Mouse (Mus musculus): ENCODE measurements around the gene Nxnl1. TPM values are rescaled to one million over a fixed set of nuclear protein-coding genes. Genes with fewer than 3 reads are reported as not detected.

Nxnl1 gene
- total and polyA plus RNA-seq, 2 experiments from 2014 or later = not detected

DNA sequence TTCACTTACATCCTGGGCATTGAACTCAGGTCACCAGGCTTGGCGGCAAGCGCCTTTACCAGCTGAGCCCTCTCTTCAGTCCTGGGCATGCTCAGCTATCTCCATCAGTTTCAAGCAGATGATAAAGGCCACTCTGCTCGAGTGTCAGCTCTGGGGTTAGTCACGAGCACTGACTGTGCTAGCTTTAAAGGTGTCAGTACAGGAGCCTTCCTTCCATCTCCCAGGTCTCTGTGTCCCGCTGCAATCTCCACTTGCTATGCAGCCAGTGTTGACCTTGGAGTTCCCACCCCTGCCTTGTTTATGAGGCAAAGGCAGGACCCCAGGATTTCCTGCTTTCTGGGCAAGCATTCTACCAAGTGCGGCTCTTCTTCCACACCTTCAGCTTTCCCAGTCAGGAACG lies 1.2 kb upstream of the Nxnl1 start:
- Histone ChIP-seq H3K36me3 (ENCODE audit: insufficient read depth, low read length) (no peaks in the 10 kb centered on the region), H3K4me3 (ENCODE audit: low read length) (no peak overlapping the region), H3K27ac (peak overlapping the region; percentile 91; the same call in 1 of the 2 replicates), H3K9me3 (ENCODE audit: low read length) (no peaks in the 10 kb centered on the region), H3K27me3 (ENCODE audit: insufficient read depth, low read length) (0 out of 2 replicates have a peak, but pooled peaks cover under 1% of the 10 kb centered on the region), H3K4me1 (ENCODE audit: insufficient read depth, low read length) (peaks cover 12% of the 10 kb centered on the region), H3K9ac (replicated peaks; ENCODE audit: low read length) (0 out of 2 replicates have a peak overlapping the region, but pooled peaks have one; percentile 3), H3K4me2 (ENCODE audit: low read depth, low read length) (no peak overlapping the region)
- ATAC-seq (no peak), DNase-seq (ENCODE audit: low spot score) (no peak)
- WGBS = 71% methylated on average over 7 of the region's 7 CpGs
- TF ChIP-seq CTCF (IDR thresholded peaks at IDR 0.05; ENCODE audit: low read depth) = no peak

DNA sequence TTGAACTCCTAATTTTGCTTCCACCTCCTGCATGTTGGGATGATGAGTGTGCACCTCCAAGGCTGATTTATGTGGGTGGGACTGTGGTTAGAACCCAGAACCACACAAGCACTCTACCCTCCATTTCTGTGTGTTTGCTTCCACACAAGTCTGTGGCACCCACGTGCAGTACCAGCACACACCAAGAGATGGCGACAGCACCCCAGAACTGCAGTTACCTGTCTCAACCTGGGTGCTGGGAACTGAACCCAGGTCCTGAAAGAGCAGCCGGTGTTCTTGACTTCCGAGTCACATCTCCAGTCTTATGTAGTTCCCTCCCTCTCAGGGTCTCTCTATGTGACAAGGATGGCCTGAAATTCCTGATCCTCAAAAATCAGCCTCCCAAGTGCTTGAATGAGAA lies 2.4 kb downstream of the Nxnl1 start:
- ATAC-seq (no peak), DNase-seq (ENCODE audit: low spot score) (no peak)
- Histone ChIP-seq H3K4me3 (ENCODE audit: low read length) (no peak overlapping the region), H3K9ac (replicated peaks; ENCODE audit: low read length) (no peak overlapping the region), H3K27ac (no peak overlapping the region), H3K9me3 (ENCODE audit: low read length) (no peaks in the 10 kb centered on the region), H3K4me2 (ENCODE audit: low read depth, low read length) (no peak overlapping the region), H3K36me3 (ENCODE audit: insufficient read depth, low read length) (no peaks in the 10 kb centered on the region), H3K27me3 (ENCODE audit: insufficient read depth, low read length) (peaks cover 30% of the 10 kb centered on the region), H3K4me1 (ENCODE audit: insufficient read depth, low read length) (peaks cover 4% of the 10 kb centered on the region)
- 91% methylated on average over 4 of the region's 4 CpGs for WGBS
- TF ChIP-seq CTCF (IDR thresholded peaks at IDR 0.05; ENCODE audit: low read depth) = peak; percentile 46

DNA sequence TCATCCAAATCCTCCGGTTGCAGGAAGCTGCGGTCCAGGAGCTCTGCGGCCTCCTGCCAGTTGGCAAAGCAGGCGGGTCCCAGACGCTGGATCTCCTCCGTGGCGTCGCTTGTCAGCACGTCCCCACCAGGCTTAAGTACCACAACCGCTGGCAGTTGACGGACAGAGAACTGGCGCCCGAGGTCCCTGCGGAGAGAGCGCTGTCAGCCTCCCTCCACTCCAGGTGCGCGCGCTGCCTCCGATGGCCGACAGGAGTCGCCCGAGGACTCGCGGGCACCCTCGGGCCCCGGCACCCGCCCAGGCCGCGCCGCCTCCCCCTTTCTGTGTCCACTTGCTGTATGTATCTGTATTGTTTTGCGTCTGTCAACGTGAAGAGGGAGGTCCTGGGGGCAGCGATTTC lies 3.6 kb downstream of the Nxnl1 start:
- H3K9ac ChIP-seq (replicated peaks; ENCODE audit: low read length) = no peak overlapping the region
- no peaks in the 10 kb centered on the region for H3K9me3 ChIP-seq (ENCODE audit: low read length)
- under 1% methylated on average over 33 of the region's 33 CpGs for WGBS
- peak overlapping the region; percentile 47 for H3K4me2 ChIP-seq (ENCODE audit: low read depth, low read length)
- 0 out of 2 replicates have a peak, but pooled peaks cover 2% of the 10 kb centered on the region for H3K4me1 ChIP-seq (ENCODE audit: insufficient read depth, low read length)
- peak; percentile 76 for DNase-seq (ENCODE audit: low spot score)
- H3K27me3 ChIP-seq (ENCODE audit: insufficient read depth, low read length) = peaks cover 43% of the 10 kb centered on the region
- TF ChIP-seq CTCF (IDR thresholded peaks at IDR 0.05; ENCODE audit: low read depth) = peak; percentile 66
- no peaks in the 10 kb centered on the region for H3K36me3 ChIP-seq (ENCODE audit: insufficient read depth, low read length)
- H3K4me3 ChIP-seq (ENCODE audit: low read length) = peak overlapping the region; percentile 24
- peak; percentile 28; the same call in 1 of the 2 replicates for ATAC-seq
- H3K27ac ChIP-seq = no peak overlapping the region

DNA sequence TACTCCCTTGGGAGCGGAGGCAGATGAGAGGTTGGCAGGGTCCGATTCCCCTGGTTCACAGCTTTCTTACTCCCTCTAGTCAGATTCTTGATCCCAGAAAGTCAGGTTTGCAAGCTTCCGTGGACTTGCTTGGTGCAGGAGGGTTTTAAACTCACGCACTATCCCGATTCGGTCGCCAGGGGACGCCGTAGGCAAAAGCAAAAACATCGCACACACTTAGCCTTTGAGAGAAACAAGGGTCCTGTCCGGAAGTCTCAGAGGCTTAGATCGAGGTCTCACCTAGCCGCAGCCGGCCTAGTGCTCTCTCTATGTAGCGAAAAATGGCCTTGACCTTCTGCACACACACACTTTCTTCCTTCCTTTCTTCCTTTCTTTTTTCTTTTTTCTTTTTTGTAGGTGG lies 5.0 kb downstream of the Nxnl1 start:
- H3K9ac ChIP-seq (replicated peaks; ENCODE audit: low read length) = no peak overlapping the region
- H3K4me3 ChIP-seq (ENCODE audit: low read length) = no peak overlapping the region
- TF ChIP-seq CTCF (IDR thresholded peaks at IDR 0.05; ENCODE audit: low read depth) = peak; percentile 92
- H3K36me3 ChIP-seq (ENCODE audit: insufficient read depth, low read length) = no peaks in the 10 kb centered on the region
- ATAC-seq = peak; percentile 57; the same call in 1 of the 2 replicates
- H3K4me2 ChIP-seq (ENCODE audit: low read depth, low read length) = no peak overlapping the region
- H3K4me1 ChIP-seq (ENCODE audit: insufficient read depth, low read length) = 0 out of 2 replicates have a peak, but pooled peaks cover 2% of the 10 kb centered on the region
- peak; percentile 86 for DNase-seq (ENCODE audit: low spot score)
- H3K27me3 ChIP-seq (ENCODE audit: insufficient read depth, low read length) = peaks cover 55% of the 10 kb centered on the region
- no peak overlapping the region for H3K27ac ChIP-seq
- H3K9me3 ChIP-seq (ENCODE audit: low read length) = no peaks in the 10 kb centered on the region
- WGBS = 4% methylated on average over 15 of the region's 15 CpGs

DNA sequence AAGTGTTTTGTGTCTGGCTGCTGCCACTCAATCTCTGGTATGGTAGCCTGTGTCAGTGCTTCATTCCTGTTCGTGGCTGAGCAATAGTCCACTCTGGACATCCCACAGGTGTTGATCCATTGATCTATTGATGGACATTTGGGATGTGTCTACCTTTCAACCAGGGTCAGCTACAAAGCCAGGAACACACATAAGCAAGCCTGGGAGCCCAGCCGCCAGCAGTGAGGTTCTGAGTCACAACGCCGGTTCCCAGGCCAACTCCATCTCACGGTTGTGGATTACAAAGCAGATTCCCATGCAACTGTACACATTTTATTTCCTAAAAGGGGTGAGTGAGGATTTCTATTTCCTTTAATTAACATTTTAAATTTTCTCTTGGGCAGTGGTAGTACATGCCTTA lies 5.6 kb downstream of the Nxnl1 start:
- 0 out of 2 replicates have a peak, but pooled peaks cover 2% of the 10 kb centered on the region for H3K4me1 ChIP-seq (ENCODE audit: insufficient read depth, low read length)
- H3K9me3 ChIP-seq (ENCODE audit: low read length) = no peaks in the 10 kb centered on the region
- no peak overlapping the region for H3K27ac ChIP-seq
- no peak for DNase-seq (ENCODE audit: low spot score)
- H3K27me3 ChIP-seq (ENCODE audit: insufficient read depth, low read length) = peaks cover 60% of the 10 kb centered on the region
- TF ChIP-seq CTCF (IDR thresholded peaks at IDR 0.05; ENCODE audit: low read depth) = no peak
- no peak overlapping the region for H3K4me3 ChIP-seq (ENCODE audit: low read length)
- WGBS = 84% methylated on average over 5 of the region's 5 CpGs
- H3K9ac ChIP-seq (replicated peaks; ENCODE audit: low read length) = no peak overlapping the region
- no peak overlapping the region for H3K4me2 ChIP-seq (ENCODE audit: low read depth, low read length)
- ATAC-seq = no peak
- no peaks in the 10 kb centered on the region for H3K36me3 ChIP-seq (ENCODE audit: insufficient read depth, low read length)

DNA sequence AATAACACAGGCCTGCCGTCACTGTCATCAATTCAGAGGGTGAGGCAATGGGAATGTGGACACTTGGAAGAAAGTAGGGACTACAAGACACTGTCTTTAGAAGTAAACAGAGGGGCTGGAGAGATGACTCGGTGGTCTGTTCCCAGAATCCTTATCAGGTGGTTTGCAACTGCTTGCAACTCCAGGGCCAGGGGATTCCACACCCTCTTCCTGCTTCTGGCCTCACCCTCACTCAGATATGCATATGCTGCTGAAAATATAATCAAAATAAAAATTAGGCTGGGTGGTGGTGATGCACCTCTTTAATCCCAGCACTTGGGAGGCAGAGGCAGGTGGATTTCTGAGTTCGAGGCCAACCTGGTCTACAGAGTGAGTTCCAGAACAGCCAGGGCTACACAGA lies 6.3 kb downstream of the Nxnl1 start:
- no peak overlapping the region for H3K4me2 ChIP-seq (ENCODE audit: low read depth, low read length)
- WGBS = 80% methylated on average over 3 of the region's 3 CpGs
- H3K9me3 ChIP-seq (ENCODE audit: low read length) = no peaks in the 10 kb centered on the region
- TF ChIP-seq CTCF (IDR thresholded peaks at IDR 0.05; ENCODE audit: low read depth) = no peak
- H3K27ac ChIP-seq = no peak overlapping the region
- DNase-seq (ENCODE audit: low spot score) (no peak), ATAC-seq (no peak)
- no peaks in the 10 kb centered on the region for H3K36me3 ChIP-seq (ENCODE audit: insufficient read depth, low read length)
- H3K4me1 ChIP-seq (ENCODE audit: insufficient read depth, low read length) = 0 out of 2 replicates have a peak, but pooled peaks cover 2% of the 10 kb centered on the region
- H3K4me3 ChIP-seq (ENCODE audit: low read length) = no peak overlapping the region
- H3K27me3 ChIP-seq (ENCODE audit: insufficient read depth, low read length) = peaks cover 61% of the 10 kb centered on the region
- no peak overlapping the region for H3K9ac ChIP-seq (replicated peaks; ENCODE audit: low read length)

DNA sequence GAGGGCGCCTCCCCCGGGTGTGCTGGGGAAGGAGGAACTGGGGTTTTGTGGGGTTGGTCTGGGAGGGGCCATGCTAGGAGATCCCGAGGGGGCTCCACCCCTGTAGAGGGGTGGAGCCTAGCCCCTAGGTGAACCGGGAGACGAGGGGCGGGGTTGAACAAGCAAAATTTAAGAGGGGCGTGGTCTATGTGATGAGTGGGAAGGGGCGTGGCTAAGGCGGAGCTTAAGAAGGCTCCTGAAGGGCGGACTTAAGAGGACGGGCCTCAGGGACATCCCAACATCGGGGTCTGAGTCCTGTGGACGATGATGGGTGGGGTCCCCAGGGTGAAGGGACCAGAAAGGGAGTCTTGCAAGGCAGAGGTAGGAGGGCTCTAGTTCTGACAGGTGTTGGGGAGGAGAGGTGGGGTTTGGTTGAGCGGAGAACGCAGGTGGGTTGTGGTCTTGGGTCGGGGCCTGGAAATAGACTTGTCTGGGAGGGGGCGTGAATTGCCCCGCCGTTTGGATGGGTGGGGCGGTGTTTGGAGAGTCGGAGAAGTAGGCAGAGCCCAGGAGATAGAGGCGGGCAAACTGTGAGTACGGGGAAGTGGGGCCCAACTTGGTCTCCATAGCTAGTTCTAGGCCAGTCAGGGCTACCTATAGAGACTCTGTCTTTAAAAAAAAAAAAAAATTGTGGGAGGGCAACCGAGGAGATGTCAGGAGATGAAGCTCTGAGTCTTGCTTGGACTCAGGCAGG lies 7.3 kb downstream of the Nxnl1 start:
- Histone ChIP-seq H3K27ac (no peak overlapping the region), H3K27me3 (ENCODE audit: insufficient read depth, low read length) (peaks cover 61% of the 10 kb centered on the region), H3K4me3 (ENCODE audit: low read length) (peak overlapping the region; percentile 18), H3K4me1 (ENCODE audit: insufficient read depth, low read length) (0 out of 2 replicates have a peak, but pooled peaks cover 2% of the 10 kb centered on the region), H3K9ac (replicated peaks; ENCODE audit: low read length) (no peak overlapping the region), H3K9me3 (ENCODE audit: low read length) (no peaks in the 10 kb centered on the region), H3K4me2 (ENCODE audit: low read depth, low read length) (peak overlapping the region; percentile 49), H3K36me3 (ENCODE audit: insufficient read depth, low read length) (no peaks in the 10 kb centered on the region)
- TF ChIP-seq CTCF (IDR thresholded peaks at IDR 0.05; ENCODE audit: low read depth) = no peak
- DNase-seq (ENCODE audit: low spot score) (peak; percentile 41), ATAC-seq (peak; percentile 30; the same call in 1 of the 2 replicates)
- 3% methylated on average over 24 of the region's 24 CpGs for WGBS

All from hindbrain, postnatal 0 days (tissue).